Mouse (Mus musculus) gastrocnemius, postnatal 14 days (tissue): ENCODE measurements around the gene Gm14226. TPM values are rescaled to one million over a fixed set of nuclear protein-coding genes. Genes with fewer than 3 reads are reported as not detected.

Experiments
- total RNA-seq, 2 experiments: library from RNA; stranded (reverse); gene quantifications; 2 replicates each; pipeline ENCODE4 v1.2.3; 2021

Gm14226 gene
- total RNA-seq, 2 experiments from 2014 or later: not detected

Other genes with a start within 250 kb of the Gm14226 start
- not detected for gene Gm14214, start 248.2 kb upstream of the Gm14226 start, total RNA-seq
- gene Raly, start 227.2 kb upstream of the Gm14226 start, total RNA-seq: 10 to 100 TPM; 90.1 to 97.0 TPM
- not detected for gene a, start 226.9 kb upstream of the Gm14226 start, total RNA-seq
- 100 to 1,000 TPM in 1 of 2 experiments, 10 to 100 TPM in 1; 94.5 to 106 TPM for gene Eif2s2, start 125.3 kb upstream of the Gm14226 start, total RNA-seq
- gene Ahcy, start 56.2 kb downstream of the Gm14226 start, total RNA-seq: 10 to 100 TPM; 15.4 to 18.3 TPM
- gene Itch, start 115.2 kb downstream of the Gm14226 start, total RNA-seq: 10 to 100 TPM; 23.0 to 24.4 TPM
- gene Dynlrb1, start 218.3 kb downstream of the Gm14226 start, total RNA-seq: 100 to 1,000 TPM; 128 to 129 TPM